Mouse (Mus musculus): ENCODE measurements around the gene Tmem121. TPM values are rescaled to one million over a fixed set of nuclear protein-coding genes. Genes with fewer than 3 reads are reported as not detected.
"Not testable (repeated sequence)": the region's sequence is repeated elsewhere in the genome, so short reads cannot be mapped to it uniquely, and the experiment has no call there.

The Tmem121 gene
- polyA plus RNA-seq, 1 experiment = not detected

DNA sequence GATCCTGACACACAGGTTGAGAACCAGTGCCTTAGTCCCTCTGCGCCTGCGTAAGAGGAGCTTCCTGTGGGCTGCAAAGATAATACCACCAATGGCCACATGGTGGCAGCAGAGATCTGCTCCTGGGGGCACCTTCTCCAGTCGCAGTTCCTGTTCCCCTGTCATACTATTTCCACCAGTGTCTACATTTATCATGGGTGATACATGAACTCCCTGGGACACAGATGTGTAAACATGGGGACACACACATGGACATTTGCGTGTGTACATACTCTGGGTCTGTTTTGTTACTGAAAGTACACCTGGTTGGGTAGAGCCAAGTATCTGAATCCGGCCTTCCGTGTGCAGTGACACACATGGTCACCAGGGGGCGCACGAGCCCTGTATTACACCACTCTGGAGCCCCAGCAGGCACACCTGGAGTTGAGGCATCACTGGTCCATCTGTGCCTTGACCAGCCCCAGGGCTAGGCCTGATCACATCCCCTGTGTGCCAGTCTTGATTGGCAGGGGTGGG lies 36.4 kb downstream of the Tmem121 start:
- Histone ChIP-seq H3K4me3 (replicated peaks; ENCODE audit: control insufficient read depth, low read depth, low read length) (peak overlapping the region; percentile 27), H3K27ac (ENCODE audit: control insufficient read depth, insufficient read depth, low read depth, low read length, poor library complexity) (no peak overlapping the region), H3K4me1 (ENCODE audit: control insufficient read depth, insufficient read depth, low read length) (peaks cover 4% of the 10 kb centered on the region)
- 1% methylated on average over 8 of the region's 8 CpGs for WGBS
- no peak for TF ChIP-seq POLR2A (IDR thresholded peaks at IDR 0.05; ENCODE audit: borderline replicate concordance, control insufficient read depth, low read depth, low read length)
- TF ChIP-seq CTCF (IDR thresholded peaks at IDR 0.05; ENCODE audit: control insufficient read depth, insufficient read depth, low read length) = peak; percentile 97

DNA sequence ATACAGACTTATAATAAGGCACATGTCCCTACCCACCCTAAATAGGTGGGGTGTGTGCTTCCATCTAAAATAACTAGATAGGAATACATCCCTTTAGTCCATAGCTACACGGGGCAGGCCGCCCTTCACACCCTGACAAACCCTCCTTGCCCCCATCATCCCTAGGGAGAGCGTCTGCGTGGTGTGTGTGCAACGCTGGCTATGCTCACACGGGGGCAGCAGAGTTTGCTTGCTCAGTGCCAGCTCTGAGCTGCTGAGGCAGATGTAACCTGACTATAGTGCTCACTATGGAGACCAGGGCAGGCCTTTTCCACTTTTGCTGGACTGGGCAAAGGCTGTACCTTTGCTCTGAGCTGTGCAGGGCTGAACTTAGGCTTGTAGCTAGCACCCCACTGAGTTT lies 37.0 kb downstream of the Tmem121 start:
- peak overlapping the region; percentile 2; the same call in 1 of the 2 replicates for H3K27ac ChIP-seq (ENCODE audit: control insufficient read depth, insufficient read depth, low read depth, low read length, poor library complexity)
- peak; percentile 88 for TF ChIP-seq CTCF (IDR thresholded peaks at IDR 0.05; ENCODE audit: control insufficient read depth, insufficient read depth, low read length)
- TF ChIP-seq POLR2A (IDR thresholded peaks at IDR 0.05; ENCODE audit: borderline replicate concordance, control insufficient read depth, low read depth, low read length) = no peak
- H3K4me1 ChIP-seq (ENCODE audit: control insufficient read depth, insufficient read depth, low read length) = peaks cover 4% of the 10 kb centered on the region
- WGBS = 28% methylated on average over 6 of the region's 6 CpGs
- no peak overlapping the region for H3K4me3 ChIP-seq (replicated peaks; ENCODE audit: control insufficient read depth, low read depth, low read length)

DNA sequence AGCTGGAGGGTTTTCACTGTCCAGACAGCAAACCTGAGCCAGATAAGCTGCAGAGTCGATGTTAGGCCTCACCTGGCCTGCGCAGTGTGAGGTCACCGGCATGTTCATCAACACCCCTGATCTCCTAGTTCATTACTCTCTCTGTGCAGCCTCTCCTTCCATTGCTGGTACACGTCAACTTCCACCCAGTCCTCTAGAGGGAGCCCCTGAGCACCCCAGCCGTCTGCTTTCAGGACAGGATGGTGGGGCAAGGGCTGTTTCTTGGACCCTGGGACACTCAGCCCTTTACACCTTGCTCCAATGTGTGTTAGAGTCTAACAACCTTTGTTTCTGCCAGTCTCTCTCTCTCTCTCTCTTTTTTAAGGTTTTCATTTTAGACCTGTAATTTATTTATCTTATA lies 38.5 kb downstream of the Tmem121 start:
- TF ChIP-seq CTCF (IDR thresholded peaks at IDR 0.05; ENCODE audit: control insufficient read depth, insufficient read depth, low read length) (peak; percentile 74), POLR2A (IDR thresholded peaks at IDR 0.05; ENCODE audit: borderline replicate concordance, control insufficient read depth, low read depth, low read length) (no peak)
- peaks cover 6% of the 10 kb centered on the region for H3K4me1 ChIP-seq (ENCODE audit: control insufficient read depth, insufficient read depth, low read length)
- 46% methylated on average over 5 of the region's 5 CpGs for WGBS
- peak overlapping the region; percentile 58 for H3K27ac ChIP-seq (ENCODE audit: control insufficient read depth, insufficient read depth, low read depth, low read length, poor library complexity)
- no peak overlapping the region for H3K4me3 ChIP-seq (replicated peaks; ENCODE audit: control insufficient read depth, low read depth, low read length)

DNA sequence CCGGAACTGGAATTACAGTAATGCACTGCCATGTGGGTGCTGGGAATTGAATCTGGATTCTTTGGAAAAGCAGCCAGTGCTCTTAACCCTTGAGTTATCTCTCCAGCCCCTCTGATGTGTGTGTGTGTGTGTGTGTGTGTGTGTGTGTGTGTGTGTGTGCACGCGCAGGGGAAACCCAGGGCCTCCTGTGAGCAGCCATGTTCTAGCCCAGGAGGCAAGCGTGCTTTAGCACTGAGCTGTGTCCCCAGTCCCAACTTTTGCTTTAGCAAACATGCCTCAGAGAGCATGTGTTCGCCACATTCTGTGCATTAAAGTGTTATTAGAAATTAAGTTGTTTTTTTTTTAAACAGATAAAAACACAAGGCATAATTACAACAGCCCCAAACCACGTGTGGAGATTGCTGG lies 39.0 kb downstream of the Tmem121 start:
- Histone ChIP-seq H3K4me3 (replicated peaks; ENCODE audit: control insufficient read depth, low read depth, low read length) (no peak overlapping the region), H3K27ac (ENCODE audit: control insufficient read depth, insufficient read depth, low read depth, low read length, poor library complexity) (peak overlapping the region; percentile 26; the same call in 1 of the 2 replicates), H3K4me1 (ENCODE audit: control insufficient read depth, insufficient read depth, low read length) (peaks cover 8% of the 10 kb centered on the region)
- TF ChIP-seq POLR2A (IDR thresholded peaks at IDR 0.05; ENCODE audit: borderline replicate concordance, control insufficient read depth, low read depth, low read length) (no peak), CTCF (IDR thresholded peaks at IDR 0.05; ENCODE audit: control insufficient read depth, insufficient read depth, low read length) (no peak)
- WGBS = 75% methylated on average over 6 of the region's 6 CpGs

DNA sequence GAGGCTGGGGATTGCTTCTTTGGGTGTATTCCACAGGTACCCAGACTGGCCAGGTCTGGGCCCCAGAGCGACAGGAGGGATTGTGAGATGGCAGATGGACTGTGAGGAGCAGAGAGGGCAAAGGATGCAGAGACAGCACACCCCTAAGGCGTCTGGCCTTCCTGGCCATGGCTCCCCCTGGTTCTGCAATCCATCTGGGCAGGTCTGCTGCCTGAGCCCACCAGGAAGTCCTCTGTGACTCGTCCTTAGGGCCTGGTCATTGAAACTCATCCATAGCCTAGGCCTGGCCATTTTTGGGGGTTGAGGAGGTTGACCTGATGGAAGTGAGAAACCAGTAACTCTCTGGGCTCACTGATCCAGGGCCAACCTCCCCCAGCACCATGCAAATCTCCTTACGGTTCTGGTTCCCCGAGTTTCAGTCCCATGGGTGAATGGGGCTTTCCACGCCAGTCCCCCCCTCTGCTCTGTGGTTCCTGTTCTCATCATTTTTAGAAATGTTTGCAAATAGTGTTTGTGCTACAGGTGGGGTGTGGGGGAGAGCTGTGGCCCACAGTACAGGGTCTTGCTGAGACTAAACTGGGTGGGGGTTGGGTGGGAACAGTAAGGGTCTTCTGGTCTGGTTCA lies 42.4 kb downstream of the Tmem121 start:
- peak overlapping the region; percentile 93 for H3K27ac ChIP-seq (ENCODE audit: control insufficient read depth, insufficient read depth, low read depth, low read length, poor library complexity)

DNA sequence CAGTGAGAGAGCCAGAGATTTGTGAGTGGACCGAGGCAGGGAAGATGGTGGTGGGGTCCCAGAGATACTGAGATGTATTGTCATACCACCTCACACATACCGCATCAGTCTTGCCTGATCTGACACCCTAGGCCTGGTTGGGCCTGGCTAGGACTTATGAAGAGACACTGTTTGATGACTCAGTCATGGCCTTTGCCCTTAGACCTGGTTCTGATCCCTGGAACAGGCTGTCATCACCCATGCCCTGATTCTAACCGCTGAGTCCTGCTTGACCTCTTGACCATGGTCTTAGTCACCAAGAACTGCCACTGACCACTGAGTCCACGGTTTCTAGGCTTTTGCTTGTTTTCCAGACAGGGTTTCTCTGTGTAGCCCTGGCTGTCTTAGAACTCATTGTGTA lies 45.0 kb downstream of the Tmem121 start:
- H3K4me3 ChIP-seq (replicated peaks; ENCODE audit: control insufficient read depth, low read depth, low read length) = no peak overlapping the region
- TF ChIP-seq POLR2A (IDR thresholded peaks at IDR 0.05; ENCODE audit: borderline replicate concordance, control insufficient read depth, low read depth, low read length) (no peak), CTCF (IDR thresholded peaks at IDR 0.05; ENCODE audit: control insufficient read depth, insufficient read depth, low read length) (no peak)
- H3K27ac ChIP-seq (ENCODE audit: control insufficient read depth, insufficient read depth, low read depth, low read length, poor library complexity) = no peak overlapping the region
- 79% methylated on average over 4 of the region's 4 CpGs for WGBS
- peaks cover 7% of the 10 kb centered on the region for H3K4me1 ChIP-seq (ENCODE audit: control insufficient read depth, insufficient read depth, low read length)

More for the DNA sequence above, 42.4 kb downstream of the Tmem121 start:
- no peak for TF ChIP-seq CTCF (IDR thresholded peaks at IDR 0.05; ENCODE audit: control insufficient read depth, insufficient read depth, low read length)
- TF ChIP-seq POLR2A (IDR thresholded peaks at IDR 0.05; ENCODE audit: borderline replicate concordance, control insufficient read depth, low read depth, low read length) = peak; percentile 39; the same call in 1 of the 2 replicates
- peaks cover 8% of the 10 kb centered on the region for H3K4me1 ChIP-seq (ENCODE audit: control insufficient read depth, insufficient read depth, low read length)
- H3K4me3 ChIP-seq (replicated peaks; ENCODE audit: control insufficient read depth, low read depth, low read length) = no peak overlapping the region
- WGBS = 60% methylated on average over 6 of the region's 6 CpGs

DNA sequence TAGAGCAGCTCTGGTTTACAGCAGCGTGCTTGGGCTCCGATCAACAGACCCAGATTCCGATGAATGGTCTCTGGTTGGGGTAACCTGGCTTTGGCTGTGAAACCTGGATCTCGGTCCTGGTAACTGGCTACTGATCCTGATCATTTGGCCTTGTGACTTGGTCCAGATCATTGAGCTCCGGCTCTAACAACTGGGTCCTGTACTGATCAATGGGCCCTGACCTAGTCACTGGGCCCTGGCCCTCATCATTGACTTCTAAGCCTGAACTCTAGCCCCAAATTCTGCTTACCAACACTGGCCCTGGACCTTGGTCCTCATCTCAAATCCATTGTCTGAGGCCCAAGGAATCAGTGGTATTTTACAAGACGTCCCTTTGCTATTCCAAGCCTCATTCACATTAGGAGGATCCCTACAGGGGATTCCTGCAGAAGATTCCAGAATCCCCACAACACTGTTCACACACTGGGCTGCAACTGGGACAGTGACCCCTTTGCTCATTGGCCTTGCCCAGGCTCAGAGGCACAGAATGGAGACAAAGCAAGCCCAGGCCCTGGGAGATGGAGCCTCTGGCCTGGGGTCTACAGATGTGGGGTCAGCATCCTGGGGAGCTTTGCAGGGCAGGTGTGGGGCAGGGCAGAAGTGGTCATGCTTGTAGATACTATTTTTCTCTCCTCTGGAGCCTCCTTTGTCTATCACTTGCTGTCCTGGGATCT lies 46.0 kb downstream of the Tmem121 start:
- WGBS = 84% methylated on average over 6 of the region's 6 CpGs
- H3K4me3 ChIP-seq (replicated peaks; ENCODE audit: control insufficient read depth, low read depth, low read length); H3K4me1 ChIP-seq (ENCODE audit: control insufficient read depth, insufficient read depth, low read length): not testable (repeated sequence)
- H3K27ac ChIP-seq (ENCODE audit: control insufficient read depth, insufficient read depth, low read depth, low read length, poor library complexity) = peak overlapping the region; percentile 36

DNA sequence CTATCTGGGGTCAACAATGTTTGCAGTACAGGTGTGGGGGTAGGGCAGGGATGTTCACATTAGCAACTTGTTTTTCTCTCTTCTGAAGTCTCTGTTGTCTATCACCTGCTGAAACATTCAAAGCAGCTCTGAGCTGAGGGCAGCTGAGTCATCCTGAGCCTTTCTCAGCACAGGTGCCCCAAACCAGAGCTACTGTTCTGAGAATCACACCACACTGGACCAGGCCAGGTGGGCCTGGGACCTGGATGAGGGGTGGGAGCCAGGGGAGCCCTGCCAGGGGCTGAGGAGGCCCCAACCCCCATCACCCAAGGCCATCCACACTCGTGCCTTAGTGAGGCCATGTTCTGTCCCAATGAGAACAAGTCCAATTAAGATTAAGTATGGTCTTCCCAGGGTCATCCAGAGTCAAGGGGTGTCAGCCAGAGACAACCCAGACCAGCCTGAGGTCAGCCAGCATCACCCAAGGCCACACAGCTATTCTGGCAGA lies 46.6 kb downstream of the Tmem121 start:
- H3K4me3 ChIP-seq (replicated peaks; ENCODE audit: control insufficient read depth, low read depth, low read length); H3K27ac ChIP-seq (ENCODE audit: control insufficient read depth, insufficient read depth, low read depth, low read length, poor library complexity); H3K4me1 ChIP-seq (ENCODE audit: control insufficient read depth, insufficient read depth, low read length): not testable (repeated sequence)
- 53% methylated on average over 1 of the region's 1 CpGs for WGBS

Other genes with a start within 250 kb of the Tmem121 start
- gene Nudt14, start 243.8 kb upstream of the Tmem121 start, polyA plus RNA-seq (2011; ENCODE audit: insufficient read depth, insufficient read length, low replicate concordance, missing spikeins) = 7.3 and 31.0 TPM in 2 replicates
- gene Btbd6, start 209.4 kb upstream of the Tmem121 start, polyA plus RNA-seq (2011; ENCODE audit: insufficient read depth, insufficient read length, low replicate concordance, missing spikeins) = 3.3 and 6.3 TPM in 2 replicates
- gene Brf1, start 185.2 kb upstream of the Tmem121 start, polyA plus RNA-seq (2011; ENCODE audit: insufficient read depth, insufficient read length, low replicate concordance, missing spikeins) = 54.8 and 94.0 TPM in 2 replicates
- gene Pacs2, start 171.4 kb upstream of the Tmem121 start, polyA plus RNA-seq (2011; ENCODE audit: insufficient read depth, insufficient read length, low replicate concordance, missing spikeins) = 25.9 and 33.7 TPM in 2 replicates
- 1.3 and 3.0 TPM in 2 replicates for gene Tex22, start 111.4 kb upstream of the Tmem121 start, polyA plus RNA-seq (2011; ENCODE audit: insufficient read depth, insufficient read length, low replicate concordance, missing spikeins)
- 17.9 and 20.9 TPM in 2 replicates for gene Mta1, start 87.7 kb upstream of the Tmem121 start, polyA plus RNA-seq (2011; ENCODE audit: insufficient read depth, insufficient read length, low replicate concordance, missing spikeins)
- gene Crip2, start 45.7 kb upstream of the Tmem121 start, polyA plus RNA-seq (2011; ENCODE audit: insufficient read depth, insufficient read length, low replicate concordance, missing spikeins) = 23.6 and 24.6 TPM in 2 replicates
- gene Crip1, start 39.6 kb upstream of the Tmem121 start, polyA plus RNA-seq (2011; ENCODE audit: insufficient read depth, insufficient read length, low replicate concordance, missing spikeins) = 166 and 201 TPM in 2 replicates
- gene Tedc1, start 29.5 kb upstream of the Tmem121 start, polyA plus RNA-seq (2011; ENCODE audit: insufficient read depth, insufficient read length, low replicate concordance, missing spikeins) = 7.0 and 16.0 TPM in 2 replicates